ENCODE assay signal across 8 mouse cellular contexts in the genomic region with DNA sequence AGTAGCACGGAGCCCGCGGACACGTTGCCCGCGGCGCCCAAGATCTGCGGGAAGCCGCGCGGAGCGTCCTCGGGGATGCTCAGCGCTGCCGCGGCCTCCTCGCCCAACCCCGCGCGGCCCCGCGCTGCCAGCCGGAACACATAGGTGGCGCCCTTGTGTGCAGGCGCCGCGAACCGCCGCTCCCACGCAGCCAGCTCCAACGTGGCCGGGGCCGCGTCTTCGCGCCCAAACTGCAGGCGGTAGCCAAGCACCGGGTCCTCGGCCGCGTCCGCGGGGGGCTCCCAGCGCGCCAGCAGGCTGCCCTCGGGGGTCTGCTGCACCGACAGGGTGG. TPM values are rescaled to one million over a fixed set of nuclear protein-coding genes. Genes with fewer than 3 reads are reported as not detected.
A peak's percentile ranks its signal among the peaks of the same experiment; 100 is the strongest.
DNase-seq lines count a peak whose midpoint lies in the region; ATAC-seq lines count a peak whose summit lies in the region.

No protein-coding gene starts in this region.

- H3K27me3 ChIP-seq in embryonic facial prominence, embryonic 14.5 days (replicated peaks; ENCODE audit: control insufficient read depth, insufficient read depth, low read length), result no peaks in the 10 kb centered on the region
- H3K27me3 ChIP-seq in heart, embryonic 13.5 days (replicated peaks), result peaks cover 14% of the 10 kb centered on the region
- no peaks in the 10 kb centered on the region for H3K27me3 ChIP-seq in kidney, embryonic 16.5 days (ENCODE audit: insufficient read depth, low read length)
- H3K27me3 ChIP-seq in liver, embryonic 13.5 days, result peaks cover 39% of the 10 kb centered on the region

- peaks cover 8% of the 10 kb centered on the region; the same call in 1 of the 2 replicates for H3K4me1 ChIP-seq in embryonic facial prominence, embryonic 14.5 days (ENCODE audit: control insufficient read depth, insufficient read depth, low read length)
- H3K4me1 ChIP-seq in heart, embryonic 13.5 days, result peaks cover 23% of the 10 kb centered on the region
- peaks cover 10% of the 10 kb centered on the region for H3K4me1 ChIP-seq in kidney, embryonic 16.5 days (ENCODE audit: insufficient read depth, low read length)
- H3K4me1 ChIP-seq in liver, embryonic 13.5 days (replicated peaks), result peaks cover 18% of the 10 kb centered on the region

- peak overlapping the region; percentile 46 for H3K4me3 ChIP-seq in embryonic facial prominence, embryonic 14.5 days (ENCODE audit: low read depth, low read length)
- peak overlapping the region; percentile 56 for H3K4me3 ChIP-seq in heart, embryonic 13.5 days
- H3K4me3 ChIP-seq in kidney, embryonic 16.5 days (ENCODE audit: low read length), result peak overlapping the region; percentile 53
- H3K4me3 ChIP-seq in liver, embryonic 13.5 days (replicated peaks), result peak overlapping the region; percentile 58

- peak overlapping the region; percentile 77 for H3K27ac ChIP-seq in embryonic facial prominence, embryonic 14.5 days (replicated peaks; ENCODE audit: low read depth, low read length)
- 0 out of 2 replicates have a peak overlapping the region, but pooled peaks have one; percentile 17 for H3K27ac ChIP-seq in heart, embryonic 13.5 days (replicated peaks)
- H3K27ac ChIP-seq in kidney, embryonic 16.5 days (ENCODE audit: low read length), result peak overlapping the region; percentile 72
- H3K27ac ChIP-seq in liver, embryonic 13.5 days, result no peak overlapping the region

- peak; percentile 85 for ATAC-seq in embryonic facial prominence, embryonic 14.5 days (ENCODE audit: low read depth)
- peak; percentile 64; the same call in 1 of the 2 replicates for ATAC-seq in heart, embryonic 13.5 days (ENCODE audit: extremely low read depth, insufficient number of reproducible peaks, low FRiP score, low TSS enrichment)
- ATAC-seq in kidney, embryonic 16.5 days (ENCODE audit: low FRiP score, low TSS enrichment), result peak; percentile 72
- peak; percentile 52 for ATAC-seq in liver, embryonic 13.5 days (ENCODE audit: low read depth)

- H3K4me2 ChIP-seq in embryonic facial prominence, embryonic 14.5 days (ENCODE audit: low read depth, low read length), result peak overlapping the region; percentile 83
- H3K4me2 ChIP-seq in heart, embryonic 13.5 days, result peak overlapping the region; percentile 89
- H3K4me2 ChIP-seq in kidney, embryonic 16.5 days (replicated peaks; ENCODE audit: low read depth, low read length), result peak overlapping the region; percentile 96
- H3K4me2 ChIP-seq in liver, embryonic 13.5 days, result peak overlapping the region; percentile 87

- no peaks in the 10 kb centered on the region for H3K9me3 ChIP-seq in embryonic facial prominence, embryonic 14.5 days (ENCODE audit: control insufficient read depth, low read length)
- no peaks in the 10 kb centered on the region for H3K9me3 ChIP-seq in heart, embryonic 13.5 days
- no peaks in the 10 kb centered on the region for H3K9me3 ChIP-seq in kidney, embryonic 16.5 days (ENCODE audit: low read length)
- no peaks in the 10 kb centered on the region for H3K9me3 ChIP-seq in liver, embryonic 13.5 days (replicated peaks)

- peak; percentile 82 to 93 for DNase-seq in adrenal gland, adult (ENCODE audit: inconsistent age in 2 of 2, low spot score in 1 of 2)
- no peak for DNase-seq in adrenal gland, adult 8-10 months
- DNase-seq in embryonic facial prominence, embryonic 14.5 days (ENCODE audit: low spot score), result peak; percentile 81
- DNase-seq in liver, embryonic 13.5 days, result peak; percentile 43
- DNase-seq in naive thymus-derived CD4-positive, alpha-beta T cell, adult 2 months (ENCODE audit: low read depth), result peak; percentile 90
- DNase-seq in spleen, postnatal 4 days (ENCODE audit: low spot score in 2 of 2), result peak; percentile 77 to 93

- peak overlapping the region; percentile 72 for H3K9ac ChIP-seq in embryonic facial prominence, embryonic 14.5 days (ENCODE audit: low read depth, low read length)
- peak overlapping the region; percentile 82 for H3K9ac ChIP-seq in heart, embryonic 13.5 days
- peak overlapping the region; percentile 76 for H3K9ac ChIP-seq in kidney, embryonic 16.5 days (replicated peaks; ENCODE audit: low read length)
- peak overlapping the region; percentile 61 for H3K9ac ChIP-seq in liver, embryonic 13.5 days

- WGBS in embryonic facial prominence, embryonic 14.5 days, result 2% methylated on average over 8 of the region's 47 CpGs
- WGBS in heart, embryonic 13.5 days, result under 1% methylated on average over 46 of the region's 47 CpGs
- under 1% methylated on average over 47 of the region's 47 CpGs for WGBS in kidney, embryonic 16.5 days
- WGBS in liver, embryonic 13.5 days (ENCODE audit: insufficient replicate concordance), result 1% methylated on average over 47 of the region's 47 CpGs

- peaks cover 78% of the 10 kb centered on the region for H3K36me3 ChIP-seq in embryonic facial prominence, embryonic 14.5 days (ENCODE audit: control insufficient read depth, insufficient read depth, low read length)
- peaks cover 81% of the 10 kb centered on the region for H3K36me3 ChIP-seq in heart, embryonic 13.5 days
- peaks cover 53% of the 10 kb centered on the region for H3K36me3 ChIP-seq in kidney, embryonic 16.5 days (ENCODE audit: insufficient read depth, low read length)
- peaks cover 29% of the 10 kb centered on the region for H3K36me3 ChIP-seq in liver, embryonic 13.5 days

RNA-seq across cellular contexts. Expression of a gene that starts 50.7 kb away (rescaled TPM):
- total RNA-seq in adrenal gland, adult 8-10 months (2022), result 100 to 1,000 TPM; 253 to 392 (median 313) TPM
- 104 and 116 TPM in 2 replicates for polyA plus RNA-seq in embryonic facial prominence, embryonic 14.5 days (2014; fragmentation: Nextera tagmentation; extraction: Ambion mirVana)
- 45.4 and 50.1 TPM in 2 replicates for polyA plus RNA-seq in heart, embryonic 13.5 days (2015; fragmentation: Nextera tagmentation; extraction: Ambion mirVana)
- 76.1 and 87.2 TPM in 2 replicates for polyA plus RNA-seq in kidney, embryonic 16.5 days (2015; fragmentation: Nextera tagmentation; extraction: Ambion mirVana)
- polyA plus RNA-seq in liver, embryonic 13.5 days (2015; fragmentation: Nextera tagmentation; extraction: Ambion mirVana), result 6.2 and 7.6 TPM in 2 replicates
